ENCODE assay signal across 10 mouse cellular contexts in the genomic region with DNA sequence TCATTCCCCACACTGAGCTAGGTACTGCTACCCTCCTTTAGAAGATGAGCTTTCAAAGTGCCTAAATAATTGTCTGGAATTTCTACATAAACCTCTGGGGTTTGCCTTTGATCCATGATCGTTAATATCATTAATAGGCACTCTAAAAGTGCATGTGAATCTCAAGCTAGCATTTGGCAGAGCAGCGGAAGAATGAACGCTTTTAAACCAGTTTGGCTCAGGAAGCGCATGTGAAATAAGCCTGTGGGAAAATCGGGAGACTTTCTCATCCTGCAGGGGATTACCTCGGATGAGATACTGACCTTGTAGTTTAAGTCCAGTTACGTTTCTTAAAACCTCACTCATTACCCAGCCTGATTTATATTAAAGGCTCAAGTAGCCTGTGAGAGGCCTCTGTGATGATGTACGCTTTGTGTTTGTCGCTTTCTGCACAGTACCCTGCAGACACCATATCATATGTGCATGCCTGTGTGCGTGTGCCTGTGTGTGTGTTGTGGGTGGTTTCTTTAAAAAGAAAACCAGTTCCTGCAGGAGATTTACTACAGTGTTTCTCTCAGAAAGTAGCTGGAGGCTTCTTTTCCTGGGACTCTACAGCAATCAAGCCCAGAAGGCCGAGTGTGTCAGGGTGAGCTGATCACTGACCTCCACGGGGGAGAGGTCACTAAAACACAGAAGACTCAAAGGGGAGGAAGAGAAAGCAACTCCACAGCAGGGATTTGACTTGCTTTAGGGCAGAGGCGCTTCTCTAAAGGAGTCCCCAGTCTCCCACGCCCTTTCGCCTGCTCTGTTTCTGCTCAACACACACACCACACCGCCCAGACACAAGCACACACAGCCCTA. TPM values are rescaled to one million over a fixed set of nuclear protein-coding genes. Genes with fewer than 3 reads are reported as not detected.
A peak's percentile ranks its signal among the peaks of the same experiment; 100 is the strongest.
DNase-seq lines count a peak whose midpoint lies in the region; ATAC-seq and TF ChIP-seq lines count a peak whose summit lies in the region.
"Had no signal": no experiment of that assay in that cellular context is flagged by ENCODE, and none has a peak within 500 bp of the region (broad histone marks: within the 10 kb centered on the region; RNA-seq: fewer than 3 reads in every experiment).

No protein-coding gene starts in this region.

- no peak overlapping the region for H3K9ac ChIP-seq in kidney, embryonic 14.5 days (ENCODE audit: low read depth, low read length)
- H3K9ac ChIP-seq in forebrain, embryonic 11.5 days (ENCODE audit: low read length), result no peak overlapping the region
- H3K9ac ChIP-seq in midbrain, embryonic 12.5 days (replicated peaks), result no peak overlapping the region
- H3K9ac ChIP-seq: limb, embryonic 15.5 days had no signal

- peak; percentile 67; the same call in 1 of the 2 replicates for ATAC-seq in kidney, embryonic 14.5 days (ENCODE audit: low FRiP score, low TSS enrichment)
- peak; percentile 80 for ATAC-seq in forebrain, embryonic 11.5 days (replicated peaks; ENCODE audit: low FRiP score)
- peak; percentile 62 for ATAC-seq in midbrain, embryonic 12.5 days (ENCODE audit: low FRiP score, low read depth)

- no peak overlapping the region; the same call in 1 of the 2 replicates for H3K27ac ChIP-seq in kidney, embryonic 14.5 days (ENCODE audit: low read depth, low read length)
- no peak overlapping the region for H3K27ac ChIP-seq in kidney, adult 2 months (ENCODE audit: insufficient read depth, low read depth, low read length)
- peak overlapping the region; percentile 26; the same call in 1 of the 2 replicates for H3K27ac ChIP-seq in forebrain, embryonic 11.5 days (ENCODE audit: low read depth, low read length)
- peak overlapping the region; percentile 40; the same call in 1 of the 2 replicates for H3K27ac ChIP-seq in midbrain, embryonic 12.5 days (replicated peaks)
- H3K27ac ChIP-seq in thymus, adult 2 months (ENCODE audit: control insufficient read depth, insufficient read depth, low read length), result no peak overlapping the region
- H3K27ac ChIP-seq: limb, embryonic 15.5 days had no signal

- 42% methylated on average over 16 of the region's 16 CpGs for WGBS in kidney, embryonic 14.5 days
- WGBS in kidney, adult 2 months, result 62% methylated on average over 16 of the region's 16 CpGs
- WGBS in forebrain, embryonic 11.5 days, result 16% methylated on average over 16 of the region's 16 CpGs
- WGBS in midbrain, embryonic 12.5 days, result 12% methylated on average over 16 of the region's 16 CpGs
- 88% methylated on average over 16 of the region's 16 CpGs for WGBS in thymus, adult 2 months

- no peaks in the 10 kb centered on the region for H3K27me3 ChIP-seq in kidney, embryonic 14.5 days (ENCODE audit: control insufficient read depth, insufficient read depth, low read length)
- no peaks in the 10 kb centered on the region for H3K27me3 ChIP-seq in kidney, adult 2 months (replicated peaks; ENCODE audit: control insufficient read depth, insufficient read depth, low read length)
- no peaks in the 10 kb centered on the region for H3K27me3 ChIP-seq in forebrain, embryonic 11.5 days (ENCODE audit: control insufficient read depth, insufficient read depth, low read length)
- H3K27me3 ChIP-seq in midbrain, embryonic 12.5 days, result no peaks in the 10 kb centered on the region
- H3K27me3 ChIP-seq in thymus, adult 2 months (ENCODE audit: control insufficient read depth, insufficient read depth, low read length), result no peaks in the 10 kb centered on the region
- H3K27me3 ChIP-seq: limb, embryonic 15.5 days; megakaryocyte, embryonic 14.5 days had no signal

- no peaks in the 10 kb centered on the region for H3K9me3 ChIP-seq in kidney, embryonic 14.5 days (ENCODE audit: control insufficient read depth, low read length)
- no peaks in the 10 kb centered on the region for H3K9me3 ChIP-seq in forebrain, embryonic 11.5 days (ENCODE audit: control insufficient read depth, low read length)
- no peaks in the 10 kb centered on the region for H3K9me3 ChIP-seq in midbrain, embryonic 12.5 days
- H3K9me3 ChIP-seq: limb, embryonic 15.5 days; megakaryocyte, embryonic 14.5 days had no signal

- H3K4me2 ChIP-seq in kidney, embryonic 14.5 days (replicated peaks; ENCODE audit: low read depth, low read length), result no peak overlapping the region
- no peak overlapping the region for H3K4me2 ChIP-seq in forebrain, embryonic 11.5 days (ENCODE audit: low read depth, low read length, severe bottlenecking)
- H3K4me2 ChIP-seq in midbrain, embryonic 12.5 days (replicated peaks), result peak overlapping the region; percentile 5; the same call in 1 of the 2 replicates
- H3K4me2 ChIP-seq: limb, embryonic 15.5 days had no signal

- no peak overlapping the region for H3K4me3 ChIP-seq in kidney, embryonic 14.5 days (ENCODE audit: low read length)
- no peak overlapping the region for H3K4me3 ChIP-seq in kidney, adult 2 months (ENCODE audit: insufficient read depth, low read depth, low read length)
- no peak overlapping the region for H3K4me3 ChIP-seq in forebrain, embryonic 11.5 days (ENCODE audit: low read depth, low read length)
- H3K4me3 ChIP-seq in midbrain, embryonic 12.5 days, result no peak overlapping the region
- no peak overlapping the region for H3K4me3 ChIP-seq in thymus, adult 2 months (ENCODE audit: control insufficient read depth, insufficient read depth, low read length)
- H3K4me3 ChIP-seq: limb, embryonic 15.5 days; megakaryocyte, embryonic 14.5 days had no signal

- H3K36me3 ChIP-seq in kidney, embryonic 14.5 days (ENCODE audit: control insufficient read depth, insufficient read depth, low read length), result no peaks in the 10 kb centered on the region
- no peaks in the 10 kb centered on the region for H3K36me3 ChIP-seq in kidney, adult 2 months (ENCODE audit: control insufficient read depth, insufficient read depth, low read length)
- H3K36me3 ChIP-seq in forebrain, embryonic 11.5 days (ENCODE audit: control insufficient read depth, insufficient read depth, low read length), result no peaks in the 10 kb centered on the region
- no peaks in the 10 kb centered on the region for H3K36me3 ChIP-seq in midbrain, embryonic 12.5 days
- H3K36me3 ChIP-seq in thymus, adult 2 months (ENCODE audit: control insufficient read depth, insufficient read depth, low read length), result no peaks in the 10 kb centered on the region
- H3K36me3 ChIP-seq: limb, embryonic 15.5 days had no signal

- no peak for DNase-seq in kidney, adult 2 months
- peak; percentile 56 for DNase-seq in embryo, embryonic 11 days
- DNase-seq in forebrain, embryonic 11.5 days (ENCODE audit: low spot score), result no peak
- no peak for DNase-seq in thymus, adult 2 months
- DNase-seq in urinary bladder, postnatal 36 days (ENCODE audit: low spot score in 2 of 2), result no peak
- no peak for DNase-seq in frontal cortex, postnatal 14 days (ENCODE audit: low spot score in 2 of 2)

- peaks cover 6% of the 10 kb centered on the region; the same call in 1 of the 2 replicates for H3K4me1 ChIP-seq in kidney, embryonic 14.5 days (ENCODE audit: control insufficient read depth, insufficient read depth, low read length)
- no peaks in the 10 kb centered on the region for H3K4me1 ChIP-seq in kidney, adult 2 months (ENCODE audit: control insufficient read depth, insufficient read depth, low read length)
- H3K4me1 ChIP-seq in forebrain, embryonic 11.5 days (replicated peaks; ENCODE audit: control insufficient read depth, insufficient read depth, low read length), result peaks cover 9% of the 10 kb centered on the region
- peaks cover 27% of the 10 kb centered on the region for H3K4me1 ChIP-seq in midbrain, embryonic 12.5 days
- no peaks in the 10 kb centered on the region for H3K4me1 ChIP-seq in thymus, adult 2 months (replicated peaks; ENCODE audit: control insufficient read depth, insufficient read depth, low read length)
- H3K4me1 ChIP-seq: megakaryocyte, embryonic 14.5 days had no signal

- TF ChIP-seq POLR2A in kidney, adult 2 months (IDR thresholded peaks at IDR 0.05; ENCODE audit: low read depth, low read length), result no peak
- TF ChIP-seq POLR2A in thymus, adult 2 months (IDR thresholded peaks at IDR 0.05; ENCODE audit: control insufficient read depth, extremely low read depth, insufficient read depth, low read length, poor library complexity), result no peak

- no peak for TF ChIP-seq CTCF in kidney, adult 2 months (conservative IDR thresholded peaks at IDR 0.05; ENCODE audit: insufficient read depth, insufficient read length, low read depth, low read length)
- TF ChIP-seq CTCF in thymus, adult 2 months (IDR thresholded peaks at IDR 0.05; ENCODE audit: borderline replicate concordance, control insufficient read depth, extremely low read depth, insufficient read depth, low read length, poor library complexity), result no peak

RNA-seq across cellular contexts. Expression of gene Jag1, which starts 42.8 kb away (rescaled TPM):
- polyA plus RNA-seq in kidney, embryonic 14.5 days (2014; fragmentation: Nextera tagmentation; extraction: Ambion mirVana), result 36.6 and 56.2 TPM in 2 replicates
- 6.1 and 6.6 TPM in 2 replicates for polyA plus RNA-seq in kidney, adult 2 months (2012; rRNA removed)
- polyA plus RNA-seq in forebrain, embryonic 11.5 days (2014; fragmentation: Nextera tagmentation; extraction: Ambion mirVana), result 19.6 and 20.6 TPM in 2 replicates
- polyA plus RNA-seq in midbrain, embryonic 12.5 days (2016; fragmentation: Nextera tagmentation; extraction: Ambion mirVana), result 51.2 and 53.0 TPM in 2 replicates
- polyA plus RNA-seq in thymus, adult 2 months (2012; rRNA removed), result 3.0 and 3.2 TPM in 2 replicates

Comparison
In these comparisons a context has a peak if more than half of its experiments do, and no peak if none do; other contexts are left out.
1. H3K27ac ChIP-seq: peak in forebrain, embryonic 11.5 days (single experiment) and midbrain, embryonic 12.5 days (single experiment); none in kidney, embryonic 14.5 days (single experiment), kidney, adult 2 months (single experiment) and thymus, adult 2 months (single experiment).
2. Peak in every context shown above with its lines, with median percentiles within 50 percentile points of each other: ATAC-seq.